Mouse (Mus musculus) adipocyte (in vitro differentiated cells): Measurements from ENCODE around the gene Hectd4.
A peak's percentile ranks its signal among the peaks of the same experiment; 100 is the strongest.
"Not testable (repeated sequence)": the region's sequence is repeated elsewhere in the genome, so short reads cannot be mapped to it uniquely, and the experiment has no call there.

ENCODE experiments used
- DNase-seq: peaks from one replicate; pipeline ENCODE4 v3.0.0-alpha.2; 2016; ENCODE audit warnings: low spot score

Hectd4 gene

GRCm38 (mm10) chr5:121219980-121220731 lies at the start of gene Hectd4:
Hectd4 (plus strand) TSS chr5:121220219.
- DNase-seq, result peak; percentile 97

GRCm38 (mm10) chr5:121172835-121173234 lies 47.2 kb upstream of the Hectd4 start:
- no peak for DNase-seq

GRCm38 (mm10) chr5:121179077-121179857 lies 40.8 kb upstream of the Hectd4 start:
- no peak for DNase-seq

- no peak for DNase-seq
Observed at GRCm38 (mm10) chr5:121183269-121183668, 36.8 kb upstream of the Hectd4 start.

- DNase-seq, result no peak
Observed at GRCm38 (mm10) chr5:121184375-121184774, 35.6 kb upstream of the Hectd4 start.

GRCm38 (mm10) chr5:121184945-121185551 lies 35.0 kb upstream of the Hectd4 start:
- no peak for DNase-seq

- no peak for DNase-seq
Observed at GRCm38 (mm10) chr5:121187580-121188001, 32.4 kb upstream of the Hectd4 start.

GRCm38 (mm10) chr5:121188265-121188664 lies 31.8 kb upstream of the Hectd4 start:
- no peak for DNase-seq

- no peak for DNase-seq
Observed at GRCm38 (mm10) chr5:121189182-121189581, 30.8 kb upstream of the Hectd4 start.

- DNase-seq, result no peak
Observed at GRCm38 (mm10) chr5:121190210-121190835, 29.7 kb upstream of the Hectd4 start.

- peak; percentile 88 for DNase-seq
Observed at GRCm38 (mm10) chr5:121190836-121191583, 29.0 kb upstream of the Hectd4 start, which contains the start of gene Ptpn11. Ptpn11 (minus strand) TSS chr5:121191397.

GRCm38 (mm10) chr5:121191584-121191906 lies 28.5 kb upstream of the Hectd4 start:
- no peak for DNase-seq

GRCm38 (mm10) chr5:121194173-121194572 lies 25.8 kb upstream of the Hectd4 start:
- DNase-seq, result no peak

- DNase-seq, result no peak
Observed at GRCm38 (mm10) chr5:121196764-121197163, 23.3 kb upstream of the Hectd4 start.

- no peak for DNase-seq
Observed at GRCm38 (mm10) chr5:121197337-121197736, 22.7 kb upstream of the Hectd4 start.

- no peak for DNase-seq
Observed at GRCm38 (mm10) chr5:121198376-121198775, 21.6 kb upstream of the Hectd4 start.

- DNase-seq, result peak; percentile 76
Observed at GRCm38 (mm10) chr5:121201739-121202138, 18.3 kb upstream of the Hectd4 start.

- DNase-seq, result no peak
Observed at GRCm38 (mm10) chr5:121202467-121202866, 17.6 kb upstream of the Hectd4 start.

GRCm38 (mm10) chr5:121204132-121205089 lies 15.6 kb upstream of the Hectd4 start, which contains the start of gene Rpl6:
Rpl6 (plus strand) TSS chr5:121204481.
- peak; percentile 93 for DNase-seq

- DNase-seq, result not testable (repeated sequence)
Observed at GRCm38 (mm10) chr5:121205537-121206130, 14.4 kb upstream of the Hectd4 start.
